Mouse (Mus musculus) E14TG2a.4 (cell line): ENCODE results near the gene Klf1.
A peak's percentile ranks its signal among the peaks of the same experiment; 100 is the strongest.
"Not testable (repeated sequence)": the region's sequence is repeated elsewhere in the genome, so short reads cannot be mapped to it uniquely, and the experiment has no call there.

Source experiments
- H3K27me3 ChIP-seq: 2 replicates; pipeline ENCODE4 v1.6.1; 2014; ENCODE audit warnings: low read length, control low read depth; ENCODE audit not compliant: insufficient read depth
- H3K36me3 ChIP-seq: 2 replicates; pipeline ENCODE4 v1.6.1; 2014; ENCODE audit warnings: low read length, control low read depth; ENCODE audit not compliant: insufficient read depth
- H3K4me1 ChIP-seq: replicated peaks from 2 replicates; pipeline ENCODE4 v1.6.1; 2014; ENCODE audit warnings: low read depth, low read length, control low read depth
- H3K4me3 ChIP-seq: replicated peaks from 2 replicates; pipeline ENCODE4 v1.5.1; 2014; ENCODE audit warnings: mild to moderate bottlenecking, low read length
- H3K9me3 ChIP-seq: 2 replicates; pipeline ENCODE4 v1.6.1; 2014; ENCODE audit warnings: low read length, control low read depth
- CTCF ChIP-seq: conservative IDR thresholded peaks from 2 replicates; pipeline ENCODE4 v1.5.1; 2014; ENCODE audit warnings: low read length
- NANOG ChIP-seq: IDR thresholded peaks from 2 replicates; pipeline ENCODE4 v1.6.1; 2014; ENCODE audit warnings: borderline replicate concordance, low read length, mixed read lengths
- POU5F1 ChIP-seq: IDR thresholded peaks from 2 replicates; pipeline ENCODE4 v1.6.1; 2014; ENCODE audit warnings: low read length, borderline replicate concordance

The Klf1 gene

DNA sequence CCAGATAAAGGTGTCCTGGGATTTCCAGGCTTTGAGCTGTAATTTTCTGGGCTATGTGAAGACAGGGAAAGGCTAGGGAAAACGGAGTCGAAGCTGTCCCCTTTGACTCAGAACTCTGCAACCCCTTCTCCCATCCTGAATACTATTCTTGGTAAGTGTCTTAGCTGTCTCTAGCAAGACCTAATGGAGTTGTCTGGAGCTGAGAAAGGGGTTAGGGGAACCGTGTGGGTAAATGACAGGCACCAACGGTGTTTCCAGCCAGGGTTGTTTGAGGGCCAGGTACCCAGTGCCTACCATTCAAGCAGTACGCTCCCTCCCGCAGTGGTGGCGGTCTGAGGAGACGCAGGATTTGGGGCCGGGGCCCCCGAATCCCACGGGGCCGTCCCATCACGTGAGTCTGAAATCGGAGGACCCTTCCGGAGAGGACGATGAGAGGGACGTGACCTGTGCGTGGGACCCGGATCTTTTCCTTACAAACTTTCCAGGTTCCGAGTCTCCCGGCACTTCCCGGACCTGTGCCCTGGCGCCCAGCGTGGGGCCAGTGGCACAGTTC is 715 bp downstream of the Klf1 start:
- TF ChIP-seq CTCF (no peak), NANOG (no peak), POU5F1 (no peak)
- peaks cover 12% of the 10 kb centered on the region; the same call in 1 of the 2 replicates for H3K36me3 ChIP-seq

GRCm38 (mm10) chr8:84902920-84903661 is 1.4 kb downstream of the Klf1 start:
- peaks cover 51% of the 10 kb centered on the region for H3K4me1 ChIP-seq
- TF ChIP-seq NANOG (no peak), CTCF (peak; percentile 22; the same call in 1 of the 2 replicates)
- H3K9me3 ChIP-seq = no peaks in the 10 kb centered on the region
- H3K27me3 ChIP-seq = peaks cover 21% of the 10 kb centered on the region
- peak overlapping the region; percentile 93 for H3K4me3 ChIP-seq
- H3K36me3 ChIP-seq = peaks cover 12% of the 10 kb centered on the region; the same call in 1 of the 2 replicates

More for the DNA sequence above, 715 bp downstream of the Klf1 start:
- peaks cover 21% of the 10 kb centered on the region for H3K27me3 ChIP-seq
- H3K4me1 ChIP-seq = peaks cover 52% of the 10 kb centered on the region
- peak overlapping the region; percentile 93 for H3K4me3 ChIP-seq
- no peaks in the 10 kb centered on the region for H3K9me3 ChIP-seq

GRCm38 (mm10) chr8:84904351-84904750 is 2.6 kb downstream of the Klf1 start:
- no peaks in the 10 kb centered on the region for H3K9me3 ChIP-seq
- H3K36me3 ChIP-seq = peaks cover 12% of the 10 kb centered on the region
- H3K4me1 ChIP-seq = peaks cover 58% of the 10 kb centered on the region
- peaks cover 21% of the 10 kb centered on the region for H3K27me3 ChIP-seq
- TF ChIP-seq NANOG = no peak
- no peak for TF ChIP-seq CTCF
- no peak for TF ChIP-seq POU5F1
- no peak overlapping the region for H3K4me3 ChIP-seq

GRCm38 (mm10) chr8:84907037-84907436 is 5.3 kb downstream of the Klf1 start:
- H3K9me3 ChIP-seq = no peaks in the 10 kb centered on the region
- H3K4me1 ChIP-seq = peaks cover 69% of the 10 kb centered on the region
- no peak for TF ChIP-seq POU5F1
- no peak for TF ChIP-seq NANOG
- no peak for TF ChIP-seq CTCF
- peaks cover 27% of the 10 kb centered on the region for H3K36me3 ChIP-seq
- H3K27me3 ChIP-seq = peaks cover 22% of the 10 kb centered on the region
- no peak overlapping the region for H3K4me3 ChIP-seq

- no peaks in the 10 kb centered on the region for H3K9me3 ChIP-seq
- peaks cover 69% of the 10 kb centered on the region for H3K4me1 ChIP-seq
- TF ChIP-seq POU5F1 (no peak), CTCF (no peak), NANOG (no peak)
Measured at GRCm38 (mm10) chr8:84907493-84907892, 5.8 kb downstream of the Klf1 start.

GRCm38 (mm10) chr8:84907979-84908378 is 6.3 kb downstream of the Klf1 start:
- H3K27me3 ChIP-seq = peaks cover 23% of the 10 kb centered on the region
- peaks cover 71% of the 10 kb centered on the region for H3K4me1 ChIP-seq
- H3K9me3 ChIP-seq = not testable (repeated sequence)
- peak overlapping the region; percentile 87 for H3K4me3 ChIP-seq
- H3K36me3 ChIP-seq = peaks cover 27% of the 10 kb centered on the region

More at GRCm38 (mm10) chr8:84907493-84907892, 5.8 kb downstream of the Klf1 start:
- no peak overlapping the region for H3K4me3 ChIP-seq
- peaks cover 22% of the 10 kb centered on the region for H3K27me3 ChIP-seq
- H3K36me3 ChIP-seq = peaks cover 27% of the 10 kb centered on the region

GRCm38 (mm10) chr8:84908421-84909161 is 6.9 kb downstream of the Klf1 start, which contains the start of gene Dnase2a:
Dnase2a (plus strand) TSS chr8:84908560.
- Histone ChIP-seq H3K4me3 (peak within 1 kb of the TSS; percentile 87), H3K27me3 (peaks cover 23% of the 10 kb centered on the region), H3K36me3 (peaks cover 27% of the 10 kb centered on the region), H3K4me1 (peaks cover 69% of the 10 kb centered on the region), H3K9me3 (no peaks in the 10 kb centered on the region)
- no peak for TF ChIP-seq NANOG
- TF ChIP-seq CTCF = no peak
- TF ChIP-seq POU5F1 = no peak

- TF ChIP-seq POU5F1 = no peak
- TF ChIP-seq CTCF = no peak
- TF ChIP-seq NANOG = no peak
- H3K4me1 ChIP-seq = peaks cover 66% of the 10 kb centered on the region
- H3K4me3 ChIP-seq = peak overlapping the region; percentile 87
- peaks cover 29% of the 10 kb centered on the region for H3K36me3 ChIP-seq
- H3K27me3 ChIP-seq = peaks cover 23% of the 10 kb centered on the region
- no peaks in the 10 kb centered on the region for H3K9me3 ChIP-seq
Measured at GRCm38 (mm10) chr8:84909162-84909767, 7.5 kb downstream of the Klf1 start.
